Mouse (Mus musculus) WW6 (cell line): ENCODE results near the gene Spaca3.

Experiments used
- DNase-seq: peaks from one replicate; pipeline ENCODE4 v3.0.0-alpha.2; 2013; ENCODE audit warnings: low read depth, low spot score

Gene Spaca3

DNA sequence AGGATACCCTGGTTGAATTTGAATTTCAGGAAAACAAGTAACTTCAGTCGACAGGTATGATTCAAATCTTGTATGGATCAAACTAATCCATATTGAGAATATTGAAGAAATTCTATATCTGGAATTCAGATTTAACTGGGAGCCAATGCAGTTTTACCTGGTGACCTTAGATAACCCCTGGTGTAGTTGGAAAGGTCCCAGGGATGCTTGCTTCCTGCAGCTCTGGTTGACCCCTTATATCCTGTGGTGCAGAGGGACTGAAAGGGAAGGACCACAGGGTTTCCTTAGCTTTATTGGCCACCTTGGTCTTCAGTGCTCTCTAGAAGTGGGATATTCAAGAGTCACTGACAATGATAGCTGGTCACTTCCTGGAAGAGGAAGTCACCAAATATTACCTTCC, 9.9 kb downstream of the Spaca3 start:
- DNase-seq = no peak

DNA sequence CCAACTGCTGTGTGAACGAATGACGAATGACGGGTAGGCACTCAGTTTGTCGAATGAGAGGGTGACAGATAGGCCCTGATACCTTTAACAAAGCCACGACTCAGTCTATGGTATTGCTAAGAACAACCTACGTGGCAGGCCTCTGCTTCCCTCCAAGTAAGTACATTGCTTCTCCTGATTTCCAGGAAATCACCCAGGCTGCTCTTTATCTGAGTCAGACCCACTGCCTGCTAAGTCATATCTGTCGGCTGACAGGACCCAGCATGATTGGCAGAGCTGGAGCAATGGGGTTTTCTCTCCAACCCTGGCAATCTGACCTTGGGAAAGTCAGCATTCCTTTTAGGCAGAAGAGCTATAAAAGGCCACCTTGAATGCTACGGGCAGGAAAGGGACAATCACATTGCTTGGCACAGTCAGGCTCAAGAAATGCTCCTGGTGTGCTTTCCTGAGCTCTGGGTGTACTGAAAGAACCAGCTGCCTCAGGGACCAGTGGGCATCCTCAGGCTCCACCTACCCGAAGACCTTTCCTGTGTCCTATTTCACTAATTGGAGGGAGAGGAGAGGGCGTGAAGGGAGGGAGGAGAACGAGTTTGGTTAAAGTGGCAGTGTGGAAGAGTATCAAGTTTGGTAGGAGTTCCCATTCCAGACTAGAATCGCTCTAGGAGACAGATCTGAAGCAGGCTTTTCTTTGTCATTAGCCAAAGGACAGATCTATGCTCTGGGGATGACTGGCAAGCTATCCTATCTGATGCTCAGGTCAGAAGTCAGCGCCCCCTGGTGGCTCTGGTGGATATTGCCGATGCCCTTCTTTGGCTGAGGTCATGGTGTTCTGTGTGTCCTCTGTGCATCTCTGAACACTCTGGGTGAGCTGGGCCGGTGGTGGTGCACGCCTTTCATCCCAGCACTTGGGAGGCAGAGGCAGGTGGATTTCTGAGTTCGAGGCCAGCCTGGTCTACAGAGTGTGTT, 14.6 kb downstream of the Spaca3 start:
- DNase-seq = peak; percentile 62

DNA sequence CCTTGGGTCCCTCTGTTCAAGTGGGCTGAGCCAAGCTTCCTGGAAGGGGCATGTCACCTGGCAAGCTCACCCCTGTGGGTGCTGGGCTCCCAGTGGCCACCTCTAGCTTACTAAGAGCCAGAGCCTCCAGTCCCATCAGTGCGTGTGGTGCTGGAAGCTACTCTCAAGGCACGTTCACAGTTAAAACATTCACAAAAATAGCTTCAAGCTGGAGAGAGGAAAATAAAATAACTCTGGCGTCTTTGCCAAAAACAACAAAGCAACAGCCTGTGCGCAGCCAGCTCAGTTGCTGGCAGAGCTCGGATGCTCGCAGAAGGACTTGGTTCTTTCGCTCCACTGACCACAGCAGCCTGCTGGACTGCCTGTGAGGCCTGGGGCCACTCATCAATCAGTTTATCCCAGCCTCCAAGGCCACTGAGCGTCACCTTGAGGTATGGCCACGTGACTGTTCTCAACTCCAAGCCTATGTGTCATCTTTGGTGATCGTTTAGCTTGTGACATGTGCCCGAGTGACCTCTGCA, 19.0 kb downstream of the Spaca3 start:
- DNase-seq = no peak

DNA sequence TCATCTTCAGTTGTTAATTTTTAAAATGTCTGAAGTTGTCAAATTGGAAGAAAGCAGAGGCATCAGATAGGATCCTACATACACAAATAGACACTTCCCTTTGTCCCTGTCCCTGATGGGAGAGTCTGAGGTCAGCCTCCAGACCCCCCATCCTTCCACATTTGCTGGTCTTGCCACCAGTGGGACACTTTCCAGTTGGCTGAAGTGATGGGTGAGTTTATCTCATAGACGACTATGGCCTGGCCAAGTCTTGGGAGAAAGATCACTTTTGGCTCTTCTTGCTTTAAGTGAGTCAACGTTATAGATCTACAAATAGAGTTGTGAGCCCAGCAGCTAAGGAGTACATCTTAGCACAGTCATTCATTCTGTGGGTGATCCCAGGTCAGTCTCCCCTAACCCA, 19.9 kb downstream of the Spaca3 start:
- DNase-seq = no peak

DNA sequence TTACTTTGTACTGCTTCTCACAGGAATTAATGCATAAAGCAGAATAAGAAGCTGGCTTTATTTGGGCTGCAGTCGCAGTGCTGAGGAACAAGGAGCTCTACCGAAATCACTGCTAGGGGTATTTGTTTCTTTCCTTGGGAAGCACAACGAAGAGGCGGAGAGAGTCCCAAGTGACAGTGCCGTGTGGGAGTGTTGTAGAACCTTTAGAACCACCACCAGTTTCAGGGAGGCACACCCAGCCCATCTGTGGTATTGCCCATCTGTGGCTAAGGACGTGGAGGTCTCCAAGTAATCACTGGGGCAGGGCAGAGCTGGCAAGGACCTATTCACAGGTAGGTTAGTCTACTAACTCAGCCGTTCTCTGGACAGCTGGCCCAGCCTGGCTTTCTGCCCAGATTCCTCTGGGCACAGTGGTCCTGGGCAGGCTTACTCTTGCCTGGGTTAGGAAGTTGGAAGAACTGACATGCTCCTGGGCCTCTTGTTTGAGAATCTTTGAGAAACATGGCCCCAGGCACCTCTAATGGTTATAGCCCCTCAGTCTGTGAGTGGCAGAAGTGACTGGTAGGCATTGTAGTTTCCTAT, 24.2 kb downstream of the Spaca3 start:
- no peak for DNase-seq

DNA sequence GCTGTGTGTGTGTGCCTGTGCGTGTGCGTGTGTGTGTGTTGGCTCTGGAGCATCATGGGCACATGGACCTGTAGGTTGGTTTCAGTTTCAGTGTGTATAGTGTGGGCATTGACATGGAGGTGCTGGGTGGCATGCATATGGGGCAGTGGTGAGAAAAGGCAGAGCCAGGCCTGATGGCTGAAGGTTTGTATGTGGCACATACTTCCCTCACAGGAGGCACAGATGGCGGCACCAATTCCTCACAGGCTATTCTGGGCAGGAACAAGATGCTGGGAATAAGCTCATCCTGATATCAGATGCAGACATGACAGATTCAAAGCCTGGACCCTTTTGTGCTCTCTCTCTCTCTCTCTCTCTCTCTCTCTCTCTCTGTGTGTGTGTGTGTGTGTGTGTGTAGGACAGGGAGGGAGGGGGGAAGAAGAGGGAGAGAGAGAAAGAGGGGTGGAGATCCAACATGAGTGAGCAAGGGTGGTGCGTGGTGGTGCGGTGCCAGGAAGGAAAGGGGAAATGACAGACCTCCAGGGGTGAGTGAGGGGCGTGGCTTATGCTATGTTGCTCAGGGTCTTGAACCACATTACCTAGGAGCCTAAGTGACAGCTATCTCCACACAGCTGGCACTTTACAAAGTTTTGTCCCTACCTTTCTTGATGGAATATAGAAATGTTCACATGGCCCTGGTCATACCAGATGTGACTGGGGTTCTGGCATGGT, 26.5 kb downstream of the Spaca3 start:
- no peak for DNase-seq

DNA sequence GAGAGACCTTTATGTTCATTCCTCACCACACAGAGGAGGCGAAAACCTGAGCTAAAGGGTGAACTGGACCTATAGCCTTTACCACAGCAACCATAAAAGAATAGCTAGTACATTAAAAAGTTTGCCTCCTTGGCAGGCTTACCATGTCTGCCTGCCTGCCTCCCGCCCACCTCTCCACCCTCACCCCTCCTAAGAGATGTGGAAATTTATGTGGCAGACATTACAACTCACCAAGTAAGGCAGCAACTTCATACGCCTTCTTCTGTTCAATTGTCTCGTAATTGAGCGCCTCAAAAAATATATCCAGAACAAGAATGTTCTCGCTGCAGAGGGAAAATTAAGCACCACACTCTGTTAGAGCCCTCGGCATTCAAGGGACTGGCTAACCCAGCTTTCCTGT, 28.2 kb downstream of the Spaca3 start:
- DNase-seq = no peak

DNA sequence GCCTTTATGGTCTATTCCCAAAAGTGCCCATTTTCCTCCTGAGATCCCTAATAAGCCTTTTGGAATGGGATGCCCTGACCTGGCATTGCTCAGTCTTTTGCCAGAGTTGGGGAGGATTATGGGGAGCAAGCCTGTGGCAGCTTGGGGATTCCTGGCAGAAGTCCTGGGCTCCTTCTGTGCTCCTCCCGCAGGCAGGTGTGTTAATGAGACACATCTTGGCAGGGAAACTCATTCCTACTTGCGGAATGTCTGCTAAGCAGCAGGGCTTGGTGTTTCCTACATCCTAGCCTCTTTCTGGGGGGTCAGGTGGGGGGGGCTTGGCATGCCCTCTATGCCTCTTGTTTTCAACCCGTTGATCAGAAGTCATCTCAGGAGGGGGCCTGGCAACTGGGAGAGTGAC, 28.9 kb downstream of the Spaca3 start:
- DNase-seq = no peak

DNA sequence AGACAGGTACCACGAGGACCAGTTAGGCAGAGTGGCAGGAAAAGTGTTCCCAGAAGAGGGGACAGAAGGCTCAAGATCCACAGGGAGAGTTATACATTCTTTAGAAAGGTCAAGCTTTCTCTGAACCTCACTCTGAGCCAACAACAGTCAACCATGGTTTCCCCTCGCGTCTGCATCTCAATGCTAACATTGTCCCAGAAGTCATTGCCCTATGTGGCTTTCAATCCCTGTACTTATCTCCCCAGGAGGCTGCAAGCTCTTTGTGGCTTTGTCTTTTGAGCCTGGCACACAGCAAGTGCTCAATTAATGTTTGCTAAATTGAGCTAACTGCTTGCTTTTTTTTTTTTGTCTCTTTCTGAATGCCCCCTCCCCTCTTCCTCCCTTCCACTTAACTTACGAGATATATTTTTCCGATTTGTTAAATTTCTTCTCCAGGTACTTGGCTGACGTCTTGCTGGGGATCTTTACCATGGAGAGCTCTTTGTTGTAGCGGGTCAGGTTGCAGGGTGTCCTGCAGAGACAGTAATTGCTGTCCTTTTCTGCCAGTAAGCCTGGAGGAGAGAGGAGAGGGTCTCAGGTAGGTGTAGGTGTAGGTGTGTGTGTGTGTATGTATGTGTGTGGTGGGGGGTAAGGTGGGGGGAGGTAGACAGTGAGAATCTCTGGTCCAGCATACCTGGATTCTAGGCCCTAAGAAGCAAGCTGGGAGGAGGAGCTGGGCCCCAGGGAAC, 31.3 kb downstream of the Spaca3 start:
- DNase-seq = peak; percentile 50

DNA sequence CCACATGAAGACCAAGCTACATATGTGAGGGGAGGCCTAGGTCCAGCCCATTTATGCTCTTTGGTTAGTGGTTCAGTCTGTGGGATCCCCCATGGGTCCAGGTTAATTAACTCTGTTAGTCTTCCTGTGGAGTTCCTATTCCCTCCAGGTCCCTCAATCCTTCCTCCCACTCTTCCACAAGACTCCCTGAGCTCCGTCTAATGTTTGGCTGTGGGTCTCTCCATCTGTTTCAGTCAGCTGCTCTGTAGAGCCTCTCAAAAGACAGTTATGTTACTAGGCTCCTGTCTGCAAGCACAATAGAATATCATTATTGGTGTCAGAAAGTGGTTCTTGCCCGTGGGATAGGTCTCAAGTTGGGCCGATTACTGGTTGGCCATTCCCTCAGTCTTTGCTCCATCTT, 37.7 kb downstream of the Spaca3 start:
- DNase-seq = no peak

DNA sequence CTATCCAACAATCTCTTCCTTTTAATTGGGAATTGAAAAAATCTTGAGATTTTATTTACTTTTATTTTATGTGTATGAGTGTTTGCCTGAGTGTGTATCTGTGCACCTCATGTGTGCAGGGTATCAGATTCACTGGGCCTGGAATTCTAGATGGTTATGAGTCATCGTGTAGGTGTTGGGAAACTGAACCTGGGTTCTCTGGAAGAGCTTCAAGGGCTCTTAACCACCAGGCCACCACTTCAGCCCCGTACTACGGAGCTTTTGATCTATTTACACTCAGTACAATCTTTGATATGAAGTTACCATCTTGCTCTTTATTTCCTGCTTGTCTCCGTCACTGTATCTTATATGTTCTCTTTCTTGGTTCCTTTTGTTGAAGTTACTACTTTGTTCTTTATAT, 42.4 kb downstream of the Spaca3 start:
- no peak for DNase-seq

DNA sequence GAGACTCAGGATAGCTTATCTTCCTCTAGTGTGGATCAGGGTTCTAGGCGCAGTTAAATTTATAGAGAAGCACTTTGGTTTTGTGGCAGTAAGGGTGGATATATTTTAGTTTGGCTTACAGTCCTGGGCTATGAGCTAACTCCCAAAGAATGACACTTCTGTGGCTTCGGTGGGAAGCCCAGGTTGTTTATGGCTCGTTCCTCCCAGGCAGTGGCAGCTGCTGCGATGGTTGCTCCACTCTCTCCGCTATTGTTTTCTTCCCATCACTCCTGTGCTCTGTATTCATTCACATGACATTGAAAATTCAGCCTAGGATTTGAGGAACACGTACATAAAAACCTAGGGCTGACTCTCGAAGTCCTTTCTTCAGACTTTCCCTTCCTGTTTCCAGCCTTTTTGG, 44.5 kb downstream of the Spaca3 start:
- no peak for DNase-seq

DNA sequence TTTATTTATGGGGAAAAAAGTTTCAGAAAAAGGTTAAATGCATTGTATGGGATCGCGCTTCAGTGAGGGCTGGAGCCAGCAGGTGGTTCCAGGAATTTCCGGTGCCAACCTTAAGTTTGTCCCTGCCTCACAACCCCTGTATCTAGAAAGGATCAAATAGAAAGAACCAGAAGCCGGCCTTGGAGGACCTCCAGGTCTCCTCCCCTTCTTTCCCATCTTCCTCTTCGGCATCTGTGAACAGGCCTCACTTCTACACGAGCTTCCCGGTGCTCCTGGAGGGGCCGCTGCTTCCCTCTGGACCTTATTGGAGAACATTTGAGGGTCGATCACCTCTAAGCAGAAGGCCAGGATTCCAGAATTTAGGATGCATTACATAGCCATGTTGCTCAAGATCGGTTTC, 45.3 kb downstream of the Spaca3 start:
- no peak for DNase-seq

DNA sequence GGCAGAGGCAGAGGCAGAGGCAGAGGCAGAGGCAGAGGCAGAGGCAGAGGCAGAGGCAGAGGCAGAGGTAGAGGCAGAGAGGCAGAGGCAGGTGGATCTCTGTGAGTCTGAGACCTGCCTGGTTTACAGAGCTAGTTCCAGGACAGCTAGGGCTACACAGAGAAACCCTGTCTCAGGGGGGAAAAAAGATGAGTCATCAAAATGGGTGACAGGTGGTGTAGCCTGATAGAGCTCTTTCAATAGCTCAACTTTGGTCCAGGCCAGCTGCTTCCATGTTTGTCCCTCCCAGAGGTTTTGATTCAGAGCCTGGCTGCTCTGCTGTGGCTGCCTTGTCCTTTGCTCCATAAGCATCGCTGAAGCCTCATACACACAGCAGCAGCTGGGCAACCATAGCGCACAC, 46.4 kb downstream of the Spaca3 start:
- no peak for DNase-seq

DNA sequence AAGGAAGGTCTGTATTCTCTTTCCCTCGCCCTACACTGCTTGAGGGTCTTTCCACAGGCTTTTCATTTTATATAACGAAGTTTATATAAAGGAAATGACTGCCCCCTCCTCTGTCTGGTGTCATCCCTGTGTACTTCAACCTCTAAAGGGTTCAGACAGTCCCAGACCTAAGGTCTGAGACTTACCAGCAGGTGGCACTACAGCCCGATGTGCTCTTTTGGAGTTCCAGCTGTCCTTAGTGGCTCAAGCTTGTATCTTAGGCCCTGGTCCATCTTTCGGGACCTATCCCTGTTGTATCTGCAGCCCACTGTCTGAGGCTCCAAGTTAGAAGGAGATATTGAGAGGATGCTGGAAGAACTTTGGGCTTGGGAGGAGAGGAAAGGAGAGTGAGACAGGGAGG, 48.3 kb downstream of the Spaca3 start:
- DNase-seq = peak; percentile 24

DNA sequence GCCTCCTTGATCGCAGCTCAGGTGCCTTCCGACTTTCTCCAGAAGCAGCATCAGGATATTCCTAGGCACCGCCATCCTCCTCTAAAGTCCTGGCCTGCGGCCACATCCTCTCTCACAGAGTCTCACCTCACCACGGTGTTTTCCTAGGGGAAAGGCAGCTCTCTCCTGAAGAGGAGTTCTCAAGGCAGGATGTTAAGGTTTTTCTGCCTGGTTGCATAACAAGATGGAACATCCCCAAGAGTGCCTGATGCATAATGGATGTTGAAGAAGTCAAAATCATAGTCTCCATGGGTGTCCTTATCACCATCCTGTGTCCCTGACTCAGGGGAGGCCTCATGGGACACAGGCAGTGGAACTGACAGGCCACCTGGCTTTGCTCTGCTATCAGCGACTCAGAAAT, 49.7 kb downstream of the Spaca3 start:
- DNase-seq = no peak

DNA sequence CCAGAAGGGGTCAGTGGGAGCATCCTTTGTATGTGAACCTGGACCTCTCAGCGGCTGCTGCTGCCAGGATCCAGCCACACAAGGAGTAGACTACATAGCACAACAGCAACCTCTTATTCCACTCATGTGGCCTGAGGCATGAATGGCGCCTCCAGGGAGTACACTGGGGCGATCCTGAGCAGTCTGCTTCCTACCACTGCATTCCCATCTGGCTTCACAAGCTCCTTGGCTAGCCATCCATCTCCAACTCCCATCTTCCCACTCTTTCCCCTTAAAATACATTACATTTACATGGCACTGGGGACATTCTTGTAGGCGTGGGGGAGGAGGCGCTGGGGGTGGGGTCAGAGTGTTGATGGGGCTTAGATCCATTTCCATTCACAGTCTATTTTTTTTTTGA, 54.6 kb downstream of the Spaca3 start:
- no peak for DNase-seq

DNA sequence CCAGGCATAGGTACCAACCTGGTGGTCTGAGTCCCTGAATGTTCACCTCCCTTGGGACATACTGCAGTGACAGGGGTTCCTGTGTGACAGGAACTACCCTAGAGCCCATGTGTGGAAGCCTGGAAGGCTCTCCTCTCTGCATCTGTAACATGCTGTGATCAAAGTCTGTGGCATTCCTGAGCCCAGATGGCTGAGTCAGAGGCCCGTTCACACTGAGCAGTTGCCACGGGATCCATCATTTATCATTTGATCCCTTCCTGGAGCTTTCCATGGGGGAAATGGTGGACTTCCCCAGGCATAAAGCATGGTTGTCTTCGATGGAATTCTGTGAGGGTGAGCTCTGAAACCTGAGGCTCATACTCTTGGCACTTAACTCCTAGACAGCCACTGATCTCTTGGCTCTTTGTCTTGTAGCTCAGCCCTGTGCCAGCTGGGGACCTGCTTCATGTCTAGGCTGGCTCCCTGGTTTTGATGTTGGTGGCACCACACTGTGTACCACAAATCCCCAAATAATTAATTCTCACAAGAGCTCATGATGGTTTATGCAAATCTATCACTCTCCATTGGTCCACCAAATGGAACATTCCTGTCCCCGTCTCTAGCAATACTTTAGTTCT, 55.4 kb downstream of the Spaca3 start:
- DNase-seq = no peak
